ENCODE assay signal across 8 mouse cellular contexts in the genomic region with DNA sequence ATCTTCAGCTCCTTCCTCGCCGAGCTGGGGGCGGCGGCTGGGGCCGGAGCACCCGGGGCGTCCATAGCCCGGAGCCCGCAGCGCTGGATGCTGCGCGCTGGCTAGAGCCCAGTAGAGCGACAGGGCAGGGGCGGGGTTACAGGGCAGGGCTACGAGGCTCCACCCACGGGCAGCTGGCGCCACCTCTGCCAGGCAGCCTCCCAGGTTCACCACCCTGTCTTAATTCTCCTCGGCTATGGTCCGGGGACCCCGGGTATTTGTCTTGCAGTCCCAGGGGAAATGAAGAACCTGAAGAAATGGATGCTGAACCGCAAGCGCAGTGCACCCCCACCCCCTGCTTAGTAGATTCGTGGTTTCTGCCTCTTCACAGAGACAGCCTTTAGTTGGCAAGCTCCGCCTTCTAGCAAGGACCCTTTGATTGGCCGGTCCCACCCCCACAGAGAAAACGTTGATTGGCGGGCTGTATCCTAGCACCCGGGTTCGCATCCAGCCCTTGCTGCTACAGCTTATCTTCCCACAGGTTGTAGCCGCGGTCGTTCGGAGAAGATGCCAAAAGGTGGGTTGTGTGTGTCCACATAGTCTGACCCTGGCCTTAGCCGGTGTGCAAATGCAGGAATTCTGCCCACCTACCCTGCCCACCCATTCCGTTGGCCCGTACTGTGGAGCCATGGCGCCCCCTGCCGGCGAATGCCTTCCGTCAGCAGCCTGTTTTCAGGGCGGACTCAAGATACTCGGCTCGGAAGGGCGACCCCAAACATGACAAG. TPM values are rescaled to one million over a fixed set of nuclear protein-coding genes. Genes with fewer than 3 reads are reported as not detected.
DNase-seq lines count a peak whose midpoint lies in the region; ATAC-seq and TF ChIP-seq lines count a peak whose summit lies in the region.

A gene (minus strand): TSS at position 385 of the 764 bp plus-strand sequence.

- H3K9ac ChIP-seq in kidney, embryonic 15.5 days: peak within 1 kb of the TSS; percentile 35
- H3K9ac ChIP-seq in liver, adult 2 months (ENCODE audit: low read depth, low read length): peak within 1 kb of the TSS; percentile 18; the same call in 1 of the 2 replicates

- TF ChIP-seq CTCF in bone marrow, adult 2 months (IDR thresholded peaks at IDR 0.05; ENCODE audit: control insufficient read depth, insufficient read depth, low read length): peak; percentile 94
- peak; percentile 93 for TF ChIP-seq CTCF in embryonic fibroblast, embryonic 13.5 days (IDR thresholded peaks at IDR 0.05; ENCODE audit: borderline replicate concordance, insufficient read depth, low read length)
- TF ChIP-seq CTCF in liver, adult 2 months (IDR thresholded peaks at IDR 0.05; ENCODE audit: low read depth, low read length): peak; percentile 90

- no peaks in the 10 kb centered on the region for H3K9me3 ChIP-seq in heart, embryonic 10.5 days
- H3K9me3 ChIP-seq in kidney, embryonic 15.5 days (replicated peaks): no peaks in the 10 kb centered on the region

- H3K79me2 ChIP-seq in liver, adult 2 months (ENCODE audit: control insufficient read depth, insufficient read depth, low read length): no peaks in the 10 kb centered on the region

- DNase-seq in B cell, adult 2 months: peak; percentile 94 to 95
- peak; percentile 91 for DNase-seq in heart, embryonic 10.5 days (ENCODE audit: low spot score)
- peak; percentile 79 for DNase-seq in liver, adult 2 months (ENCODE audit: extremely low read depth, low read depth, low spot score)
- peak; percentile 36 to 75 for DNase-seq in monocyte, adult 2 months (ENCODE audit: low read depth in 1 of 2, low spot score in 2 of 2)
- peak; percentile 96 for DNase-seq in splenic B cell, adult 2 months (ENCODE audit: low read depth, low spot score)

- ATAC-seq in kidney, embryonic 15.5 days (replicated peaks; ENCODE audit: low FRiP score): peak; percentile 55

- H3K4me1 ChIP-seq in bone marrow, adult 2 months (ENCODE audit: control insufficient read depth, insufficient read depth, low read length): peaks cover 3% of the 10 kb centered on the region; the same call in 1 of the 2 replicates
- peaks cover 11% of the 10 kb centered on the region for H3K4me1 ChIP-seq in embryonic fibroblast, embryonic 13.5 days (ENCODE audit: control insufficient read depth, insufficient read depth, low read length)
- H3K4me1 ChIP-seq in heart, embryonic 10.5 days: peaks cover 69% of the 10 kb centered on the region
- peaks cover 77% of the 10 kb centered on the region for H3K4me1 ChIP-seq in kidney, embryonic 15.5 days
- H3K4me1 ChIP-seq in liver, adult 2 months (ENCODE audit: control insufficient read depth, insufficient read depth, low read length): peaks cover 21% of the 10 kb centered on the region

- H3K4me3 ChIP-seq in bone marrow, adult 2 months (replicated peaks; ENCODE audit: control insufficient read depth, low read depth, low read length): peak within 1 kb of the TSS; percentile 69
- peak within 1 kb of the TSS; percentile 22 for H3K4me3 ChIP-seq in embryonic fibroblast, embryonic 13.5 days (ENCODE audit: insufficient read depth, low read length)
- H3K4me3 ChIP-seq in heart, embryonic 10.5 days: peak within 1 kb of the TSS; percentile 92
- H3K4me3 ChIP-seq in kidney, embryonic 15.5 days (replicated peaks): peak within 1 kb of the TSS; percentile 42
- peak within 1 kb of the TSS; percentile 27 for H3K4me3 ChIP-seq in liver, adult 2 months (ENCODE audit: insufficient read depth, low read depth, low read length)

- H3K27ac ChIP-seq in bone marrow, adult 2 months (ENCODE audit: control insufficient read depth, insufficient read depth, low read depth, low read length, poor library complexity): peak within 1 kb of the TSS; percentile 57
- peak within 1 kb of the TSS; percentile 28 for H3K27ac ChIP-seq in embryonic fibroblast, embryonic 13.5 days (ENCODE audit: insufficient read depth, low read length)
- H3K27ac ChIP-seq in heart, embryonic 10.5 days: peak within 1 kb of the TSS; percentile 100
- peak within 1 kb of the TSS; percentile 100 for H3K27ac ChIP-seq in kidney, embryonic 15.5 days
- H3K27ac ChIP-seq in liver, adult 2 months (replicated peaks; ENCODE audit: insufficient read depth, low read depth, low read length): peak within 1 kb of the TSS; percentile 16

- peaks cover 4% of the 10 kb centered on the region; the same call in 1 of the 2 replicates for H3K27me3 ChIP-seq in heart, embryonic 10.5 days (ENCODE audit: insufficient read depth, poor library complexity, severe bottlenecking)
- no peaks in the 10 kb centered on the region for H3K27me3 ChIP-seq in kidney, embryonic 15.5 days
- H3K27me3 ChIP-seq in liver, adult 2 months (ENCODE audit: control insufficient read depth, insufficient read depth, low read length): no peaks in the 10 kb centered on the region
- no peaks in the 10 kb centered on the region for H3K27me3 ChIP-seq in splenic B cell, adult 2 months (ENCODE audit: control insufficient read depth, insufficient read depth, low read length, poor library complexity, severe bottlenecking)

- 1% methylated on average over 44 of the region's 44 CpGs for WGBS in bone marrow, adult 2 months
- 1% methylated on average over 44 of the region's 44 CpGs for WGBS in heart, embryonic 10.5 days
- WGBS in kidney, embryonic 15.5 days: 4% methylated on average over 44 of the region's 44 CpGs
- 2% methylated on average over 44 of the region's 44 CpGs for WGBS in liver, adult 2 months

- peaks cover 10% of the 10 kb centered on the region; the same call in 1 of the 2 replicates for H3K36me3 ChIP-seq in heart, embryonic 10.5 days
- H3K36me3 ChIP-seq in kidney, embryonic 15.5 days: peaks cover 24% of the 10 kb centered on the region
- H3K36me3 ChIP-seq in liver, adult 2 months (ENCODE audit: control insufficient read depth, insufficient read depth, low read length): peaks cover 6% of the 10 kb centered on the region; the same call in 1 of the 2 replicates
- peaks cover 5% of the 10 kb centered on the region for H3K36me3 ChIP-seq in splenic B cell, adult 2 months (ENCODE audit: control insufficient read depth, insufficient read depth, low read length, poor library complexity, severe bottlenecking)

- H3K4me2 ChIP-seq in kidney, embryonic 15.5 days: peak within 1 kb of the TSS; percentile 76

- peak; percentile 61; the same call in 1 of the 2 replicates for TF ChIP-seq POLR2A in bone marrow, adult 2 months (IDR thresholded peaks at IDR 0.05; ENCODE audit: borderline replicate concordance, control insufficient read depth, low read depth, low read length)
- TF ChIP-seq POLR2A in embryonic fibroblast, embryonic 13.5 days (IDR thresholded peaks at IDR 0.05; ENCODE audit: low read depth, low read length): no peak
- no peak for TF ChIP-seq POLR2A in liver, adult 2 months (IDR thresholded peaks at IDR 0.05; ENCODE audit: extremely low read depth, insufficient read depth, low read length)

RNA-seq across cellular contexts. Expression of the gene that starts here (rescaled TPM):
- 4.0 and 7.2 TPM in 2 replicates for polyA plus RNA-seq in bone marrow, adult 2 months (2011; ENCODE audit: insufficient read depth, insufficient read length, low replicate concordance, missing spikeins)
- polyA plus RNA-seq in embryonic fibroblast, embryonic 13.5 days (2011; ENCODE audit: insufficient read length, low read depth, missing spikeins): 2.3 and 2.4 TPM in 2 replicates
- polyA plus RNA-seq in heart, embryonic 10.5 days (2016; fragmentation: Nextera tagmentation; extraction: Ambion mirVana): 1.5 and 1.7 TPM in 2 replicates
- 3.0 and 3.6 TPM in 2 replicates for polyA plus RNA-seq in kidney, embryonic 15.5 days (2015; fragmentation: Nextera tagmentation; extraction: Ambion mirVana)
- 0.09 and 0.87 TPM in 2 replicates for total RNA-seq in liver, adult 2 months (2014; rRNA removed)
- polyA plus RNA-seq in liver, adult 2 months (2012; rRNA removed): 0.61 and 0.86 TPM in 2 replicates

Comparison
In these comparisons a context has a peak if more than half of its experiments do, and no peak if none do; other contexts are left out.
1. Peak in every context shown above with its lines: DNase-seq, ATAC-seq, H3K4me3 ChIP-seq and H3K27ac ChIP-seq.
2. Peak in DNase-seq, H3K4me3 ChIP-seq, H3K27ac ChIP-seq and H3K9ac ChIP-seq in liver, adult 2 months; RNA of the gene not detected or under 1 TPM.
3. H3K27ac ChIP-seq: peak in every context shown above with its lines; median percentile 100 in heart, embryonic 10.5 days; 100 in kidney, embryonic 15.5 days; 57 in bone marrow, adult 2 months; 28 in embryonic fibroblast, embryonic 13.5 days; 16 in liver, adult 2 months.
4. H3K4me3 ChIP-seq: peak in every context shown above with its lines; median percentile 92 in heart, embryonic 10.5 days; 69 in bone marrow, adult 2 months; 42 in kidney, embryonic 15.5 days; 27 in liver, adult 2 months; 22 in embryonic fibroblast, embryonic 13.5 days.